Mouse (Mus musculus) cerebellum, adult 11 months (tissue): ENCODE measurements around the gene Syt13.

Experiments
- DNase-seq: peaks from one replicate; pipeline ENCODE4 v3.0.0; 2022

The Syt13 gene

DNA sequence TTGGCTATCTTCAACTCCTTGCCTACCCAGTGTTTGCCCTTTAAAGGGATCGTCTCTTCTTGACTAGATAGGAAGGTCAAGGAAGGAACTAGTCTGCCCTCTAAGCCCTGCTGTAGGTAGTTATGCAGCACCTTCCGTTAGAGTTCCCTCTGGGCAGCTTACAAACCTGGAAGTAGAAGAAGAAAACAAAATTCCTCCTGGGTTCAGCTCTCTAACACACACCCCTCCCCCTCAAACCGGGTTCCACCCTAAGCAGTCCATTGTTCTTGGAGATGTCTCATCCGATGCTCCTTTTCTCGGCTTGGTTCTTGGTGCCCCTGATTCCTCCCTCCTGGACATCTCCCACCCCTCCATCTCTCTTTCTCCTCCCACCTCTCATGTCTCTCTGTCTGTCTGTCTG lies 14.8 kb downstream of the Syt13 start:
- DNase-seq = no peak

DNA sequence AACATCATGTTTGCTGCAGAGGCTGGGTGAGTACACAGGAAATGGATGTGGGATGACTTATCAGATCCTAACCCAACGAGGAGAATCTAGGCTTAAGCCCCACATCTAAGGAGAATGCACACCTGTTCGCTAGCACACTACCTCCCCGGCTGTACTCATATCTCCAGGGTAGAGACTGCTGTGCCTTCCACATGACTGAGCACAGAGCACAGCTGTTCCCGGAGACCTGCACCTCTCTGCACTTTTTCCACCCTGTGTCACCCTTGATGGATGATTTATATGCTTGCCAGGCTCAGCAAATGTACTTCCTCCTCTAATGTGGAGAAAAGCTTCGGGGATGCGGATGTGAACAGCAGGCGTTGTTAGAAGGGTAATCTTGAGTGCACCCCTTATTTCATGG lies 16.2 kb downstream of the Syt13 start:
- DNase-seq = no peak

DNA sequence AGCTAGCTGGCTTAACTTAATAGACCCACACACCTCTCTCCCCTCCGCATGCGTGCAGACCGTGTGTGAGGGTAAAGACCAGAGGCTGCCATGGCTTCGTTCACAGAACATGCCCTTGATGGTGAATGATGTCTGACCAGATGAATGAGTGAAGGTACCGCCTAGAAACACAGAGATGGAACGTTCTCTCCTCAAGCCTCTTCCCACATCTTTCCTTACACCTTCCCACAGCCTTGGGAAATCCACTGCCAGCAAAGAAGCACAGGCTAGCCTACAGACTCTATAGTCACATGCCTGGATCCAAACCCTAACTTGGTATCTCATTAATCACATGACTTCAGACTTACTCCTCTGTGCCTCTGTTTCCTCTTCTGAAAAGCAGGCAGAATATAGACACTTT lies 18.5 kb downstream of the Syt13 start:
- DNase-seq = no peak

DNA sequence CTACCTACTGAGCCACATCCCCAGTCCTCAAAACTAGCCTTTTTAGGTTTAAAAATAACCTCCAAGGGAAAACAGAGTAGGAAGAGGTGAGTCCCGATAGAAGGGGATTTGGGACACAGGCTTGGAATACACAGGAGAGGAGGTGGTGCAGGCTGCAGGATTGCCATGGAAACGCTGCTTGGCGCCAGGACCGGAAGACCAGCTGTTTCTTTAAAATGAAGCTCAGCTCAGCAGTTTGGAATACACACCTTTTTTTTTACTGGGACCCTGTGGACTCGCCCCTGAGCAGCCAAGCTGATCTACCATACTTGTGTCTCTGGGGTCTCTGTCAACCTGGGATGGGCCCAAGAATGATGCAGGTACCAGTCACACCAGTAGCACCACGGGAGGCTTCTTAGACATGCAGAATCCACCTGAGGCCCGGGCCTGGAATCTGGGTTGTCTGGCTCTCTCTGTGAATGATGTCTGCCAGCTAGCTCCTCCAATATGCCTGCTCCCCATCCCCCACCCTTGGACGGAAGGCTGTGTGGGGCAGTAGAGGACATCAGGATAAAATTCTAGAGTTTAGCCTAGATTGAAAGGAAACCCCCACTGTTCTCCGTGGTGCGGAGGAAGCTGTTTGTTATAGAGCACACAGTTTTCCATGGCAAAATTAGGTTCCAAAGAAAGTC lies 19.5 kb downstream of the Syt13 start:
- DNase-seq = peak; percentile 48

DNA sequence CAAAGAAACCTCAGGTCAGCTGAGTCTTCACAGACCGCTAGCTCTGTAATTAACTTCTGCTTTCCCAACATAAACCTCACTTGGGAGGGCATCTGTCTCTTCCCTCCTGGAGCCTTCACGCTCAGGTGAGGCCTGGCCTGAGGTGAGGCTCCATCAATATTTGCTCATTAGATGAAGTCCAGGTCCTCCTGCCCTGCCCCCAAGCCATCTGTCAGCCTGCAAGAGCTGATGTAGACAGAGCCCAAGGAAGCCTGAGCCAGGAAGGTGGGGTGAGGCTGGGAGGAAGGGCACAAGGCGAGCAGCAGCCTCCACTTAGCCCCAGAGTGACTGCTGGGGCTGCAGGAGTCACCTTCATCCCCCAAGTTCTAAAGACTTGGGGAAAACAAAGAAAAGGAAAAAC lies 20.6 kb downstream of the Syt13 start:
- DNase-seq = peak; percentile 85

DNA sequence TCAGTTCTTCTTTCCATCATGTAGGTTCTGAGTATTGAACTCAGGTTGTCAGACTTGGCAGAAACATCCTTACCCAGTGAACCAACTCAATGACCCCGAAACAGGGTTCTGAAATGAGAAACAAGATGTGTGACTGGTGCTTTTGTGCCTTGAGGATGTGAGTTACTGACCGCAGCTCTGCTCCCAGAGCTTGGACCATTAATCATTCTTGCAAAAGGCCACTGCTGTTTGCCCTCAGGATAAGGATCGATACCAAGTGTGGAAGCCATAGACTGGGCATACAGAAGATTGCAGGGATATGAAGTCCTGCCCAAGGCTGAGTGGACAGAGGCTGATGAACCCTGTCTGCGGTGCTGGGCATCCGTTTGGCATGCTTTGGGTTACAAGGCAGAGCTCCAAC lies 23.2 kb downstream of the Syt13 start:
- no peak for DNase-seq

DNA sequence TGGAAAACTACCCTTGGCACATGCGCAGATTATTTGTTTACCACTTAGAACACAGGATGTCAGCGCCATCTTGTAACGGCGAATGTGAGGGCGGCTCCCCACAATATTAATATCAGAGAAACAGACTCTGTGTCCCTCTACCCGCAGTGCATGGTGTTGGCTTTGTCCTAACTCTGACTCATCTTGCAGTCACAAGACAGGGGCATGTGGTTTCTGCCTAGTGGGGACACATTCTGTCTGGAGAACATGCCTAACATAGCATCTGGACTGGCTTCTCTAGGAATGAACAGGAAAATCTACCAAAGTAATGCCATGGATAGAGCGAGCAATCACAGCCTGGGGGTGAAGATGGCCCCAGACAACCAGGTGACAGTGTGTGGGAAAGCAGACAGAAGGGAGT lies 23.9 kb downstream of the Syt13 start:
- no peak for DNase-seq

DNA sequence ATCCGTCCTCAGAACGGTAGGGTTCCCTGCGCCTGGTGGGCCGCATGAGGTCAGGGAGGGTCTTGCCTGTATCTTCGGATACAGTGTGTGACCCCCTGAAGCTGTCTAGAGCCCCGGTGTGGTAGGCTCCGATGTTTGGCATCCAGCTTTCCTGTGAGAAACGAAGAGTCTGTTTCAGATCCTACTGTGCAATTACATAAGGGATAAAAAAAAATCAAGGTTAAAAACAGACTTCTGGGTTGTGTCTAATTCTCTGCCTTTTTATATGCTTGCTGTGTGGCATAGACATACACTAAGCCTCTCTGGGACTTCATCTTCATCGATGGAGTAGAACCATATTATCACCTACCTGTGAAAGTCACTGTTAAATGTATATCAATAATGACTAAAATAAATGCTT lies 26.1 kb downstream of the Syt13 start:
- DNase-seq = no peak

DNA sequence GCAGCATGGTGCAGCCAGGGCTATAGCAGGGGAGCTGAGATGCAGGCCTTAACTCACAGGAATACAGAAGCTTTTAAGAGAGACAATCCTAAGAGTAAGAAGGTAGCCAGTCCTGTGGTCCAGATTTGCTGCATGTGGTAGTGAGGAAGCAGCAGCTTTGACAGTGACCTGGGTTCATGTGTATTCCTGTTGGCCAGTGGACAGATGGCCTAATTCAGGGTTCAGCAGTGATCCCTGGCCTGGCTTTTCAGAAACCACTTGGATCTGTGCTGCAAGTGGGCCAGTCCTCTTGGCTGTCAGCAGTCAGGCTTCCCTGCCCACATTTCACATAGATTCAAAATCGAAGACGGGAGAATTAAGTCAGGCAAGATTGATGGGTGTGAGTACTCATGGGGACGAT lies 26.6 kb downstream of the Syt13 start:
- peak; percentile 55 for DNase-seq

DNA sequence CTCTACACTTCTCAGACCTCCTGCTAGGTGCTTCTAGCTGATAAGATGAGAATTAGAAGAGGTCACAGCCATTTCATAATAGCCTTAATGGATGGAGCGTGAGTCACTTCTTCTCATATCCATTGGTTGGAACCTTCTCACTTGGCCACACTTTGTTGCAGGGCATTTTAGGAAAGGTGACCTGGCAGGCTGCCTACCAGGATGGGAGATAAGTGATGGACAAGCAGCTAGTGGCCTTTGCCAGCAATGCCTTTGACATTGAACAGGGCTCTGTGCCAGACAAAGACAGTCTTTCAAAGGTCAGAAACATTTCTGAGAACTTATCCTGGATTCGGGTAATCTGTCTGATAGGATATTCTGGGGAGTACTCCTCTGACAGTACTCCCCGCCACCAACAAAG lies 28.5 kb downstream of the Syt13 start:
- DNase-seq = no peak

DNA sequence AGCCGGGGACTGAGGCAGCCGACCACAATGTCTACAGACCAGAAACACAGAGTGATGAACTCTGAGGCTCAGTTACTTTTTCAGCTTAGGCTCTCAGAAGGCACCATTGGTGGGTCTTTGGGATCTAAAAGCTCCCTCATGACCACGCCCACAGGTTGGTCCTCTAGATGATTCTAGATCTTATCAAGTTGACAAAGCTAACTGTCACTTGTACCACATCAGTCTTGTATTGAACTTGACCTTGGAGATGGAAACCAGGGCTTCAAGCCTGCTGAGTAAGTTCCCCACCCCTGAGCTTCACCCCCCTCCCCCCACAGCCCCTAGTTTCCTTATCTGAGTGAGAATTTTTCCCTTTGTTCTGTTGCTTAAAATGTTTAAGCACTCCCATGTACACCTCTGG lies 29.5 kb downstream of the Syt13 start:
- no peak for DNase-seq

DNA sequence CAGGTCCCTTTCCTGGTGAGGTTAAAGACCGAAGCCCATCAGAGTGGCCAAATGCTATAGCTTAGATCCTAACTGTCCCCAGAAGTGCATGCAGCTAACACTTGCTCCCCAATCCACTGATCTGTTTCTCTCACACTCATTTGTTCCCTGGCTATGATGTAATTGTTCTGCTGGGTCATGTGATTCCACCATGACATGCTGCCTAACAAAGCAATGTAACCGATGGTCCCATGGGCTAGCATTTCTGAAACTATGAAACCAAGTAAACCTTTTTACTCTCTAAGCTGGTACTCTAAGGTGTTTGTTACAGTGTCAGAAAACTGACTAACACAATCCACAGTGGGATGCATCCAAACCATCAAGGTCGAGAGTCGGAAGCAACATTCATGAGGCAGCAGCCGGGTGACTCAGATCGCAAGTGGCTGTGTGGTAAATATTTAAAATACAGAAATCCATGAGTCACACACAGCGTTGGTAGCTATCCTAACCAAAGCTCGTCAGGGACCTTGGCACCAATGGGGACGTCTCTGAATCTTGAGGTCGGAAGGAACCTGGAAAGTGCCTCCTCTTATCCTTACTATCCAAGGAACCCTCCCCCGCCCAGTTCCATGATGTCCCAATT lies 30.3 kb downstream of the Syt13 start:
- DNase-seq = no peak

DNA sequence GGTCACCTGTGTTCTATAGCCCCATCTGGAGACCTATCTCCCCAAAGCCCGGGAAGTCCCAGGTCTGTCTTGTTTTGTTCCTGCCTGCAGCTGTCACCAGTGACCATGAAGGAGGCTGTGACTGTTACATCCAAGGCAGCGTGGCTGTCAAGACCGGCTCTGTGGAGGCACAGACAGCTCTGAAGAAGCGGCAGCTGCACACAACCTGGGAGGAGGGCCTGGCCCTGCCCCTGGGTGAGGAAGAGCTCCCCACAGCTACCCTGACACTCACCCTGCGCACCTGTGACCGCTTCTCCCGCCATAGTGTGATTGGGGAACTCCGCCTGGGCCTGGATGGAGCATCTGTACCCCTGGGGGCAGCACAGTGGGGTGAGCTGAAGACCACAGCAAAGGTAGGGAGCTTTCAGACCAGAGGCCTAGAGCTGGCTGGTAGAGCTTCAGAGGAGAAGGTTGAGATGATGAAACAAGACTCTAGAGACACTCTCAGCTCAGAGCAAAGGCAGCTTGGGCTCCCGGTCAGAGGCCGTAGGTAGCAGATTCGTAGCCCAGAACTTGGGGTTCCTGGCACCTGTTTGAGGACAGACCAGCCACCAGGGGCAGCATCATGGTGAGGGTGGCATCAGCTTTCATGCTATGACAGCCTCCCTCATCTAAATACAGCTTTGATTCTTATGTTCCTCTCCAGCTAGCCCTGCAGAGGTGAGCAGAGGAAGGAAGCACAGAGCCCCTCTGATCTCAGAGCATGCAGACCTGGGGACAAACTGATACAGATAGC lies 31.1 kb downstream of the Syt13 start:
- DNase-seq = peak; percentile 3

DNA sequence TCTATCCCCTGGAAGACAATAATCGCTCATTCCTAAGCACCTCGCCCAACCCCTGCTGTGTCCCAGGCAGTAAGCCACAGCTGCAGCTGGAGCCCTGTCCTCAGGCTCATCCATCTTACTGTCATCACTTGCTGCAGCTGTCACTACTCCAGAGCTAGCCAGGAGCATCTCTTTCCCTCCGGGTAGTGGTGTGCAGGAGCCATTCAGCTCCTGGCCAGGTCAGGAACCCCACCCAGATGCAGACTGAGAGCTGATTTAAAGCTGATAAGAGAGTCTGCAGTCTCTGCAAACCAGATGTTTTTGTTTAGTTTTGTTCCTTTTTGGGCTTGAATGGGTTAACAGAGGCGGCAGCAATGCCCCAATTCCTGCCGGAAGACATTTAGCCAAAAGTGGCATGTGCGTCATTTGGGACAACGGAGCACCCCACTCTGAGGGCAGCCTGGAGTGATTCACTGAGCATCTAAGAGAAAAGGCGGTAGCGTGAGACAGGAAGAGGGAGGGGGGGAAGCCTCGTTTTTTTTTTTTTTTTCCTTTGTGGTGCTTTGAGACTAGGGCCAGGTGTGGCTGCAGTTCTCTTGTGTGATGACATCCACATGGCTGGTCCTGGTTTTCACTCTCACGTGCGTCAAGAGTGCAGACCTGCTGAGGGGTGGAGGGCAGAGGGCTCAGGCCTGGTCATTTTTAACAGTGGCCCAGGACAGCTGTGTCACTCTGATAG lies 33.2 kb downstream of the Syt13 start:
- DNase-seq = peak; percentile 18

DNA sequence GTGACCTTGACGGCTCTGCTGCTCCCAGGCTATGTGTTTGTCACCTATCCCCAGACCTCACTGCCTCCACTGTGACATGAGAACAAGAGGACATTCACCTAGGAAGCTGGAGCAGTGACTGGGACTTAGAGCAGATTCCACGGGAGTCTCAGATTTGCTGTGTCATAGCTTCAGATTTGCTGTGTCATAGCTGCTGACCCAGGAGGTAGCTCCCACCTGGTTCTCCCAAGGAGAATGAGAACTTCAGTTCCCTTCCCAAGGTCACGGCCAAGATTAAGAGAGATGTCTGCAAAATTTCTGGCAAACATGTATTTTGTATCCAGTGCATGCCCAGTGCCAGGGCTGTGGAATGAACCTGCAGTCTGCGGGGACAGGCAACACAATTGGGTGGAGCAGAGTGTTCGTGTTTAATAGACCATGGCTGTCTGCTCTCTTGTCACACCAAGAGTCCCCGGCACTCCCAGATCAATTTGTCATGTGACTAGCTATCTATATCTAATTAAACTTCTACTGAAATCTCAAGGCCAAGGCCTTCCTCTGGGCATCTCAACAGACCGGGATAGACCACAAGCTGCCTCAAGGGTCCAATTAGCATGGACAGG lies 33.9 kb downstream of the Syt13 start:
- peak; percentile 4 for DNase-seq

DNA sequence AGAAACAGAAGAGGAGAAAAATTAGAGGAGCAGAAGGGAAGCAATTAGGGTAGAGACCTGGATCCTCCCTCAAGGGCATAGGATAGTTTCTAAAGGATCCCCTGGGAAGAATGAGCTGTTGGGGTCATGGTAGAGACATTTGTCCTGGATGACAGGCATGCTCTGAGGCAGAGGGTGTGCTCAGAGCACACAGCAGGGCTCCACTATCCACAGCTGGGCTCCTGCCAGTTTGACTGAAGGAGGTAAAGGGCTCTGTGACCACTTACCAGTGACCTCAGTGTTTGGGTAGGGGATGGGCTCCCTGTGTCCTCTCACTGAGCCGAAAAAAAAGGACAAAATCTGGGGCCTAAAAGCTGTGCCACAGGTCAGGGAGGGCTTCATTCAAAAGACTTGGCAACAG lies 34.6 kb downstream of the Syt13 start:
- DNase-seq = no peak

DNA sequence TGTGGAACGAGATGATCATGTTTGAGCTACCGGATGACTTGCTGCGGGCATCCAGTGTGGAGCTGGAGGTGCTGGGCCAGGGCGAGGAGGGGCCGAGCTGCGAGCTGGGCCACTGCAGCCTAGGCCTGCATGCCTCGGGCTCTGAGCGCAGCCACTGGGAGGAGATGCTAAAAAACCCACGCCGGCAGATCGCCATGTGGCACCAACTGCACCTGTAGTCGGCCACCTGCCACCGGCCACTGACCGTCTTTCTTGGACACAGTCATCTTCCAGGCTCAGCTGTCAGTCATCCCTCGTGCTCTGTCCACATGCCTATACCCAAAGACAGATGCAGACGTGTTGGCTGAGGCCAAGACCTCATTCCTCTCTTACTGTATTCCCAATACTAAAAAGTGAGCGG lies 38.6 kb downstream of the Syt13 start:
- peak; percentile 76 for DNase-seq

DNA sequence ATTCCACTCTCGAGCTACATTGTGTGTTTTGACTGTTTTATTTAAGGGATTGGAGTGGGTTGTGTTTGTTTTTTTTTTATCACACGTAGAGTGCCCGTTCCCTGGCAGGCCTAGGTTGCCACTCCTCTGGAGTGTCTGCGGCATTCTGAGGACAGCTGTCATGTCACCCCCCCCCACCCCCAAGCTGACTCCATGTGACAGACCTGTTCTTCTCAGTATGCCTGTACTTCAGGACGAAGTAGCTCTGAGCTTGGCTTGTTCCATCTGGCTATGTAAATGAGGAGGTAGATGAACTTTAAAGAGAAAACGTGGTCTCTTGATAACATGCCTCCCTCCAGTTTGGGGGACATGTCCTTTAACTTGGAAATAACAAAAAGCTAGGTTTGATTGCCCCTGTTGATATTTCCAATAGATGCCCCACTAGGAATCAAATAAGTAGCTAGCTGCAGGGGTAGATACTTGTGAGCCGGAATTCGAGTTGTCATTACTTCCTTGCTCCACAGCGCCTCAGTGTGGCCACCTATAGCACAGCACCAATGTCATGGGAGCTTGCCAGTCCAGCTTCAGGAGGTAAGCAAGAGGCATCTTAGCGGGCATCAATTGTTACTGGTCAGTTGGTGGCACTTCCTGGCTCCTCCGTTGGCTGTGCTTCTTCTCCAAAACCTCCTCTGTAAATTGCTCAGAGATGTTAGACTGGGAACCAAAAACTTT lies 39.7 kb downstream of the Syt13 start:
- DNase-seq = peak; percentile 86

DNA sequence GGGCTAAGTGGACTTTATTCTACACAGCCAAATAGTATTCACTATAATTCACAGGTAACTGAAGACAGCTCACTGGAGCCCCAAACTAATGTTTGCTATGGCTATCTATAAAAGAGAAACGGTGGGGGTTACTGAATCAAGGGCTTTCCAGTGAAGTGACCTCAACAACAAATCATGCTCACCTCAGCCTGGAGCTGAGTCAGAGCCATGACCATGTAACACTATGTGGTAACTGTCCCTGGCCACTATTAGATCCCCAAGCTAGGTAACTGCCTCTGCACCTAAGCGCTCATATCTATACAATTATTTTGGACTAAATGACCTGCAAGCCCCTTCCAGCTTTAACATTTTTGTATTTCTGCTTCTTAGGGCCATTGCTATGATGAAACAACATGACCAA lies 42.0 kb downstream of the Syt13 start:
- DNase-seq = no peak

DNA sequence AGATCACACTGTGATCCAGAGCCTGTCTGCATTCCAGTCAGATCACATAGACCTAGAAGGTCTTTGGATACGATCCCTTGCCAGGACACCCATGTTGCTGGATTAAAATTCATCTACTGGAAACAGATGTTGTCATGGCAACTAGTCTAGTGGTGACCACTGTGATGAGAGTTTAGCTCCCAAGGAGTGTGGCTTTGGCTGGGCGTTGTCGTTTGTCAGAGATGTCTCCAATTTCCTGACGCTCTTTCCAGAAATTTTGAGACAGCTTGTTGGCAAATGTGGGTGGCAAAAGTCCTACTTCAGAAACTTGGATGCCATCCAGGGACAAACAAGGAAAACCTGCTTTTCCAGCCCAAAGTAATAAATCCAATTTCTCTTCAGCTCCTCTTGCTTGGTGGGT lies 43.7 kb downstream of the Syt13 start:
- DNase-seq = no peak

DNA sequence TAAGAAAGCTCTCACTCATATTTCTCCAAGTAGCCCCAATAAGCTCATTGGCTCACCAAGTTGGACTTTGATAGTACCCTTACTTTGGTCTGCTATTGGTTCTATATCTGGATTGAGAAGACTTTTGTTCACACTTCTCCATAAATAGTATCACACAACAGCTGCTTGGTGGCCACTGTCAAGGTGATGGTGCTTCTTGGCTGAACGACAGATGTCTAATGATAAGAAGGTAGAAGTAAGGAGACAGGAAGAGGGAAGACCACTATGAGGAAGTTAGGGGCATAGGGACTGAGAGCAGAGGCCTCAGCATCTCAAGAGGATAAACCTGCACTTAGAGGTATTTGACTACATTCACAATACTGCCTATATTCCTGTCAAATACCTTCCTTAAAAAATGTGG lies 49.4 kb downstream of the Syt13 start:
- DNase-seq = no peak

DNA sequence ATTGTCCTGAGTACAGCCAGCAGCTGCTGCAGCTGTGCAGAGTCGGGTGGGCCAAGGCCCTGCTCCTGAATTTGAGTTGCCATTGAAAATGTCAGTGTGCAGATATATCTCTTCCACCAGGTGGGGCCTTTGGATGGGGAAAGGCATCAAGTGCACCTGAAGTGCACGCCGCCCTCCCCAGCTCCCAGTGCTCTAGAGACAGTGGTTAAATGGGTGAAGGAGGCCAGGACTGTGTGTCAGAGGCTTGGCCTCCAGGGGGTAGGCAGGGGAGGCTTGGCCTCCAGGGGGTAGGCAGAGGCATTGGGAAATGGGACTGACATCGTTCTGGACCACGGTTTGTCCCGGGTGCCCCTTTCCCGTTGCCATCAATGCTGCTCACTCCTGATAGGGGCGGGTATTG lies 51.4 kb downstream of the Syt13 start:
- no peak for DNase-seq
